Mouse (Mus musculus) 3134 (cell line): ENCODE results near the gene Rab13.
"Not testable (repeated sequence)": the region's sequence is repeated elsewhere in the genome, so short reads cannot be mapped to it uniquely, and the experiment has no call there.

Experiments used
- DNase-seq: peaks from one replicate; pipeline ENCODE4 v3.0.0-alpha.2; 2011; ENCODE audit warnings: low spot score; ENCODE audit not compliant: insufficient read length; ENCODE audit errors: extremely low read depth

The Rab13 gene

DNA sequence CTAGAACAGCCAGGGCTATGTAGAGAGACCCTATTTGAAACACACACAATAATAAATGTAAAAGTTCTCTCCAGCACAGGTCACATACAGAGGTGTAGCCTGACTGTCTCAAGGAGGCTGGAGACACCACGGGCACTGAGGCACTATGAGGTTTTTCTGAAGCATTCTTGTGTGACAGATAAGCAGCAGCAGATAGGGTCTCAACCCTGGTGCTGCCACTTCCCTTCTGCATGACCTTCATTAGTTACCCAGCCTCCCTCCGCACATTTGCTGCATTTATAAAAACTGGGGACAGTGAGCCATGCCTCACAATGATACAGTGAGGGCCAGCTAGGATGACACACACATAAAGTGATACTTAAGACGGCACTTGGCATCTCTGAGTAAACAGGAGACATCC, 9.4 kb downstream of the Rab13 start:
- no peak for DNase-seq

DNA sequence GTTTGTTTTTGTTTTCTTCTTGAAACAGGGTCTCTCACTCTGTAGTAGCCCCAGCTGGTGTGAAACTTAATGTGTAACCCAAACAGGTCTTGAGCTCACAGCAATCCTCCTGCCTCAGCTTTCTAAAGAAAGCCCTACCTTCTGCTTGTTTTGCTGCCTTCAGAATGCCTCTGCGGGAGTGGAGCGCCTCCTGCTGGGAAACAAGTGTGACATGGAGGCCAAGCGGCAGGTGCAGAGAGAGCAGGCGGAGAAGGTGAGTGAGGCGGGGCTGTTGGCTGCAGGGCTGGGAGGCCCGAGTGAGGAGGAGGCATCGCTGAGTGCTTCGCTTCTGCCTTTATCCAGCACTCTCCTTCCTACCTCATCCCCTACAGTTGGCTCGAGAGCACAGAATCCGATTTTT, 10.8 kb downstream of the Rab13 start:
- no peak for DNase-seq

DNA sequence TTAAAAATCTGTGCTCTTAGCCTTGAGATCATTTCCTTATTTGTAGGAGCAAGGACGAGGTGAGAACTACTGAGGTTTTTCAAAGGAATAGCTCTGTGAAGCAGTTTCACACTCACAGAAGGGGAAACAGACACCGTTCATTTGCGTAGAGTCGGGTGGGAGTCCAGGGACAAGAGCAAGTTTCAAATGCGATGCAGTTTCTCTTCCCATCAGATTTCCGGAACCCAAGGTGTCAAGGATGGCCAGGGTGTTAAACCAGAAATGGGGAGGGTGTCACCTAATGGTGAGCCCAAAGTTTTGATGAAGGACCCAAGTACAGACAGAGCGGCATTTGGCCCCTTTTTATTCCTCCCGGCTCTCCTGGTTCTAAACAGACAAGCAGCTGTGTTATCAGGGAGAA, 17.6 kb downstream of the Rab13 start:
- DNase-seq, result no peak

DNA sequence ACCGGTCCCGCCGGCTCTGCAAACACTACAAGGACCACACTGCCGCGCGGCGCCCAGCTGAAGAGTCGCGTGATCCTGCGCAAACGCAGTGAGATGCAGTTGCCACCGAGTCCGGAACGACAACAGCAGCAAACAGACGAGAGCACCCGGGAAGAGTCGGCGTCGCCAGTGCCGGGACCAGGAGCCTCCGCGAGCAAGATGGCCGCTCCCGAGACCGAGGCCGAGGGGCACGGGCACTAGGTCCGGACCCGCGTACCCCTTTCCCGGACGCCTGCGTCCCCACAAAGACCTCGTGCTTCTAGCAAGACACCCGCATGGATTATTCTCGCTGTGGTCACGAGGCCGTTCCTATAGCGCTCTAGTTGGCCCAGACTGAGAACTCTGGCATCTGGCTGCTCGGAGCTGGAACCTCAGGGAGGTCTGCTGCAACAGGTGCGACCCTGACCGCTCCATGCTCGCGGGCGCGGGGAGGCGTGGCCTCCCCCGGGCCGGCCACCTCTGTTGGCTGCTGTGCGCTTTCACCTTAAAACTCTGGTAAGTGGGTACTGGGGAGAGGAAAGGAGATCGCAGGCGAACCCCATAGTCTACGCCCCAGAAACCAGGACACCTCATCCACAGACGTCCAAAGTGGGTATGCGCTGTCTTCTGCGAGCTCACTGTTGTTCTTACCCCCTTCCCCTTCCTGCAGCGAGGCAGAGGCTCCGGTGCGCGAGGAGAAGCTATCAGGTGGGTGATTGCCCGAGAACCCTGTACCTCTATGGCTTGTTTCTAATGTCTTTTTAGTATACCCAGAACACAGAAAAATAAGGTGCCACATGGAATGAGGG, 18.2 kb downstream of the Rab13 start, which contains the start of gene Jtb:
TSS of gene Jtb (plus strand) at position 91 of the 827 bp plus-strand sequence.
- DNase-seq, result peak; percentile 93

DNA sequence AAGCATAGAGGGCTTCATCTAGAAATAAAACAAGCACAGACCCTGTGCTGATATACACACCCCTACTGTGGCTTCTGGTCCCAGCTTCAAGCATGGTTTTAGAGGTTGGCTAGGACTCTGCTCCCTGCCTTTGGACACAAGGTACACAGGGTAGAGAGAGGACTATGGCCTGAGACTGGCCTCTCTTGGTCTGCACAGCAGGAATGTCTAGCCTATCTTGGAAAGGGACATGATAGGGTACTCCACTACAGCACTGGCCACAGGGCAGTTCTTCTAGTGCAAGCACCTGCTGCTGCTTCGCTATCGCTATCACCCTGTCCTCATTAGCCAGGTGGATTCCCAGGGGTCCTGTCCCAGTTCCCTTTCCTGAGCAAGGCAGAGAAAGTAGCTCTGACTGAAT, 27.8 kb downstream of the Rab13 start:
- DNase-seq, result no peak

DNA sequence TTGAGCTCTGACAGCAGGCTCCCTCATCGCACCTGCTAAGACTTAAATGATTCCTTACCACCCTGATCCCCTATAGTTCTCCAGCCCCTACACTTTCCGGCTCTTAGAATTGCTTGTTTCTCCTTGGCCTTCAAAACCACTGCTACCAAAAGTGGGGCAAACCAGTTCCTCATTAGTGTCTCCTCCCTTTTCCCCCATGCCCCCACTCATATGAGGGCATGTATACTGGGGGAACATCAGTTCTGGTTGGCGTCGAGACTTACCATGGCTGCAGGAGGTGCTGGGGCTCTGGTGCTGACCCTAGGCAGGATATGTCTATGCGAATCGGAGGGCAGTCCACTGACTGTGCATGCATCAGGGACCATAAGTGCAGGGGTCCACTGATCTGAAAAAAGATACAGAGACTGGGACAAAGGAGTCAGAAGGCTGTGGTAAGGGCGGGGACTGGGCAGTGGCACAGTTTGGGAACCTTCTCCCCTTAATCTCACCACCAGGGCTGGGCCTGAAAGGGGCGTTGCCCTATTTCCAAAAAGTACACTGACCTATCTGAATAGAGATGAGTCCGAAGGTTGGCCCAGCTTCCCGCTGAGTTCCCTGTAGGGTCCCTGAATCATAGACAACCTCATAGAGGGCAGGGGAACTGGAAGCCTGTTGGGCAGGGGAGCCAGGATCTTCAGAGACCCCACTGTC, 28.3 kb downstream of the Rab13 start:
- no peak for DNase-seq

DNA sequence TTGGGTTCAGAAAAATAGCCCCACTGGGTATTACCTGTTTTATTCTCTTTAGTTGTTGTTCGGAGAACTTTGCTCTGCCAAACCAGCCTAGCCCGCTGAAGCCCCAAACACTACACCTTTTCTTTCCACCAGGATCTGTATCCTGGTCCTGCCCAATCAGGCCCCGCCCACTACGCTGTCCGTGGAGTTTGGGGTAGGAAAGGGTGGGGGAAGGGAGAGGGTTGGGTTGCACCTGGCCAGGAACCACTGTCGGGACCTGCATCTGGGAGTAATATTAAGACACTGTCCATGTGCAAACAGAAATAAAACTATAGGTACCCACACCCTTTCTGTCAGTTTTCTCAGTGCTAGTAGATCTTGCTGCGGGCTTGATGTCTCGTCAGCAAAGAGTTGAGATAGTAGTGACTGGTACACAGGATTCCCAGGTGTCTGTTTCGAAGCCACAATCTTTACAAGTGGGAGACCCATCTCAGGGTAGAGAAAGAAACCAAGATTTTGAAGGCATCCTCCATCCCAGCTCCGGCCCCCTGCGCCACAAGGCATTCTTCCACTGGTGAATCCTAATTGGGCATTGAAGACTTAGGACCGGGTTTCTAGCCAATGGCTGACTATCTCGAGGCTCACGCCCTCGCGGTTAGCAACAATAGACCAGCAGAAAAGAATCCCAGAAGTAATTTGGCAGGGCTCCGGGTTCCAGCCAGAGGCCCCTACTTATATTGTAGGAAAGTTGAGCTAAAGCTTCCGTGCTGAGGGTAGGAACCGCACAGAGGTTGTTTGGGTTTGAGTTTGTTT, 29.7 kb downstream of the Rab13 start, which contains the start of gene Creb3l4:
TSS of gene Creb3l4 (minus strand) at position 529 of the 792 bp plus-strand sequence.
- DNase-seq, result no peak

DNA sequence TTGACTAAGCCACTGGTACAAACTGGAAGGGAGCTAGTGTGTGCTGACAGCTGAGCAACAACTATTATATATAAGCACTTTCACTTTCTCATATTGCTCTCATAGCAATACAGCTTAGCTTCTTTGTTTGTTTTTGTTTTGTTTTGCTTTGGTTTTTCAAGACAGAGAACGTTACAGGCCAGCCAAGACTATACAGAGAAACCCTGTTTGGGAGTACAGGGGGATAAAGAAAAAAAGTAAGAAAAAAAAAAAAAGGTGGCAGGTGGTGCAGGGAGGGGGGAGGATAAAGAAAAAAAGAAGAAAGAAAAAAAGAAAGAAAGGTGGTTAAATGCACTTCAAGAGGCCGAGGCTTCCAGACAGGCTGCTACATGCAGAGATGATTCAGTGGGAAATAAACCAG, 31.9 kb downstream of the Rab13 start:
- DNase-seq, result no peak

DNA sequence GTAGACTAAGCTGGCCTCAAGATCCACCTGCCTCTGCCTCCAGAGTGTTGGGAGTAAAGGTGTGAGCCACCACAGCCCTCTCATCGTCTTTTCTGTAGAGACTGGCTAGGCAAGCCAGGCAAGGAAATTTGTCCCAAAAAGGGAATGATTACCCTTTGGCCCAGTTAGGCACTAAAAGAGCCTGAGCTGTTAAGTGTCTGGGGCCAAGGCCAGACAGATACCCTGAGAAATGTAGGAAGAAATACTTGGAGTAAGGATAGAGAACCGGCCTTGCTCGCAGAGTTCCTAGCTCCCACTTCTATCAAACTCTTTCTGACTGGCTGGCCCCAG, 34.1 kb downstream of the Rab13 start:
- DNase-seq, result no peak

DNA sequence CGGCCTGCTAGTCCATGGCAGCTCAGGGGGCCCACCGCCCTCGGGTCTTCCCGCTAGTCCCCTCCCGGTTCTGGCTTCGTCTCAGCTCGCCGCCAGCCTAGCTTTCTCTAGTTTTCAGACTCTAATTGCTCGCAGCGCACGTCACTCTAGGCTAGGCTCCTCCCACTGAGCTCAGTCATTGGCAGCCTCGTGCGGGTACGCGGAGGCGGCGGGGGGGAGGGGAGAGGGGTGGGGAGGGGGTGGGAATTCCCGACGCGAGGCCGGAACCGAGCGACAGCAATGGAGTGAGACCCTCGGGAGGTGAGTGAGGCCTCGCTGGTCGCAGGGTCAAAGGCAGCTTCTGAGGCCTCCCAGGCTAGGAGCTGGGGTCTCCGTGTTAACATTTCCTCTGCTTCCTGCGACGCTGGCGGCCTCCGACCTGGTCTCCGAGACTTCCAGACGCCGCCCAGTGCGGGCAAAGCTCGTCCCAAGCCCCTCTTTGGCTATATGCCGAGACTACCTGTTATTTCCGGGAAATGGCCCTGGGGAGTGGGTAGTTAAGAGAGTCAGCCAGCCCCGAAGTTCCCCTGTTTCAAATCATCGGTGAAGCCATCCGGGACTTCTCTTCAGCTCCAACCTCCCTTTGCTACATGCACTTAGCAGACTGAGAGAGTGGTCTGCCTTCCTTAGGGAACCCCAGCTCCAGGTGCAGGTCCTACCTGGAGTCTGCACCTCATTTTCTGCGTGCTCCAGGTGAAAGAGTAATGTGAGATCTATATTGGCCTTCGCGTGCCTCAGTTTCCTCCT, 34.7 kb downstream of the Rab13 start, which contains the start of gene Slc39a1:
TSS of gene Slc39a1 (plus strand) at position 213 of the 786 bp plus-strand sequence.
- DNase-seq, result peak; percentile 87

DNA sequence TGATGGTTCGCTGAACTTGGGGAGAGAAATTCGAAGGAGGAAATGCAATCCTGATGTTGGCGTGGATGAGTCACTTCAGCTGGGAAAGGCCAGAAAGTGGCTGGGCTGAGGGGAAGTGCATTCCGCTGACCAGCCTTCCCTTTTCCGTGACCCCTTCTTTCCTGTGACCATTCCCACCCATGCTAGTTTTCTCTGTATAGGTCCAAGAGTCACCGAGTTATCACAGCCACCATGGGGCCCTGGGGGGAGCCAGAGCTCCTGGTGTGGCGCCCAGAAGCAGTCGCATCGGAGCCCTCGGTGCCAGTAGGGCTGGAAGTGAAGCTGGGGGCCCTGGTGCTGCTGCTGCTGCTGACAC, 35.2 kb downstream of the Rab13 start:
- DNase-seq, result peak; percentile 65

DNA sequence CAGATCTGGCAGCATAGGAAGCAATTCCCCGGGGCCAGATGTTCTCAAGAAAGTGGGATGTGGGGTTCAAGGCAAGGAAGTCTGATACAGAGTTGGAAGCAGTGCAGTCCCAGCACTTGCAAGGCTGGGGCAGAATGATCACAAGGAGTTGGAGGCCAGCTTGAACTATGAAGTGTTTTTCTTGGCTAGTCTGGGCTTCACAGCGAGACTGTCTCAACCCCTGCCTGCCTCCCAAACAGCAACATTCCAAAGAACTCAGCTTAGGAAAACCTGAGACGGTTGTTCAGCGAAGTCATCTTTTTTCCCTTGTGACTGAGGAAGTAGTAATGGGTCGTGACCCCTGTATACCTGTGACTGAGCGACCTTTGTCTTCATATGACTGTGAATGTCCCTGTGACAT, 37.3 kb downstream of the Rab13 start:
- no peak for DNase-seq

DNA sequence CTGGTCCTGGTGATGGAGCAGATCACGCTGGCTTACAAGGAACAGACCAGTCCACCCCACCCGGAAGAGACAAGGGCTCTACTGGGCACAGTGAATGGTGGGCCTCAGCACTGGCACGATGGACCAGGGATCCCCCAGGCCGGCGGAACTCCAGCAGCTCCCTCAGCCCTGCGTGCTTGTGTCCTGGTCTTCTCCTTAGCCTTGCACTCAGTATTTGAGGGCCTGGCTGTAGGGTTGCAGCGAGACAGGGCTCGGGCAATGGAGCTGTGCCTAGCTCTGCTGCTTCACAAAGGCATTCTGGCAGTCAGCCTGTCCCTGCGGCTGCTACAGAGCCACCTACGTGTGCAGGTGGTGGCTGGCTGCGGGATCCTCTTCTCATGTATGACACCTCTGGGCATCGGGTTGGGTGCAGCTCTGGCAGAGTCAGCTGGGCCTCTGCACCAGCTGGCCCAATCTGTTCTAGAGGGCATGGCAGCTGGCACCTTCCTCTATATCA, 38.3 kb downstream of the Rab13 start:
- not testable (repeated sequence) for DNase-seq

DNA sequence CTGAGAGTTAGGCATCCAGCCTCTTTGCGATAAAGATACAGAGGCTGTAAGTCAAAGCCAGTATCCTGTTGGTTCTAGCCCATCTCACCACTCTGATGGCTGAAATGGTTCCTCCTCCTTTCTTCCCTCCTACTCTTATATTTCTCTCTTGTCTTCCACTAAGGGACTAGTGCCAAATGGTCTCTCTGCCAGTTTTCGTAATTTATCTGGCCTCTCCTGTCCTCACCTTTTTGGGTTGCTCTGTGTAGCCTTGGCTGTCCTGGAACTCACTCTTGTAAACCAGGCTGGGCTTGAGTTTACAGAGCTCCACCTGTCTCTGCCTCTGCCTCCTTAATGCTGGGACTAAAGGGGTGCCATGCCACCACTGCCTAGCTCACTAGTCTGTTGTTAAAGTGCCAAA, 39.2 kb downstream of the Rab13 start:
- not testable (repeated sequence) for DNase-seq

DNA sequence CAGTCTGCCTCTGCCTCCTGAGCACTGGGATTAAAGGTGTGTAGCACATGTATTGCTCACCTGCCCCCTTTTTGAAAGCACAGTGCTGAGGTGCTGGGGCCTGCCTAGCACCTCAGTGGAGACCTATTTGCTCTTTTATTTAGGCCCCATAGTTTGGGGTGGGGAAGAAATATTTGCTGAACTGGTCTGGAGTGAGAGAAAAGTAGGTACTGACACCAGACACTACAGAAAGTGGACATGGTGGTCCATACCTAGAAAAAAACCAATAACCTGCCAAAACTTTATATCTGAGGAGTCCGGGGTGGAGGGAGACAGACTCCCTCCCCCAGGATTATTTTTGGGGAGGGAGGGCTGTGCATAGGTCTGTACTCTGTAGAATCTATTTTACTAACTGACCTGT, 39.7 kb downstream of the Rab13 start:
- DNase-seq, result not testable (repeated sequence)

DNA sequence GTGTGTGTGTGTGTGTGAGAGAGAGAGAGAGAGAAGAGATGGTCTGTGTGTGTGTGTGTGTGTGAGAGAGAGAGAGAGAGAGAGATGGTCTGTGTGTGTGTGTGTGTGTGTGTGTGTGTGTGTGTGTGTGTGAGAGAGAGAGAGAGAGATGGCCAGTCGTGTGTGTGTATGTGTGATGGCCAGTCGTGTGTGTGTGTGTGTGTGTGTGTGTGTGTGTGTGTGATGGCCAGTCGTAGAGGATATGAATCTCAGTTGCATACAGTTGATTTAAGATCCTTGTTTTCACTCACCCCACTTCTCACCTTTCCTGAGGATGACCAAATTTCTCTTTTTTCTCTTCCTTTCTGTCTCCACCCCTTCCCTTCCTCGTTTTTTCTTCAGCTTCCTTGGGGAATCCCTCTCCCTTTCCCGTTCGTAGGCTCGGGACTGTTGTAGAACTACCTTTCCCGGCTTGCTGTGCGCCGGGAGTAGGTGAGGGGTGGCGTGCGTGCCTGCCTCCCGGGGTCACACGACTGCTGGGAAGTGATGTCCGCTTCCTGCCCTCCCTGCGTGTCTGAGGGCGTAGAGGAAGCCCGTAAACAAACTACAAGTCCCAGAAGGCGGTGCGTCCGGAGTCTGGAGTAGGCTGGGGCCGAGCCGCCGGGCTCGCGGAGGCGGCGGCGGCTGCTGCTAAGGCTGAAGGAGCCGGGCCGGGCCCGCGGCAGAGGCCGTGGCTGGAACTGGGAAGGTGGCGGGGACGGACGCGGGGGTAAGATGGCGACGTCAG, 40.3 kb downstream of the Rab13 start, which contains the start of gene Crtc2:
TSS of gene Crtc2 (plus strand) at position 511 of the 766 bp plus-strand sequence.
- DNase-seq, result peak; percentile 97

DNA sequence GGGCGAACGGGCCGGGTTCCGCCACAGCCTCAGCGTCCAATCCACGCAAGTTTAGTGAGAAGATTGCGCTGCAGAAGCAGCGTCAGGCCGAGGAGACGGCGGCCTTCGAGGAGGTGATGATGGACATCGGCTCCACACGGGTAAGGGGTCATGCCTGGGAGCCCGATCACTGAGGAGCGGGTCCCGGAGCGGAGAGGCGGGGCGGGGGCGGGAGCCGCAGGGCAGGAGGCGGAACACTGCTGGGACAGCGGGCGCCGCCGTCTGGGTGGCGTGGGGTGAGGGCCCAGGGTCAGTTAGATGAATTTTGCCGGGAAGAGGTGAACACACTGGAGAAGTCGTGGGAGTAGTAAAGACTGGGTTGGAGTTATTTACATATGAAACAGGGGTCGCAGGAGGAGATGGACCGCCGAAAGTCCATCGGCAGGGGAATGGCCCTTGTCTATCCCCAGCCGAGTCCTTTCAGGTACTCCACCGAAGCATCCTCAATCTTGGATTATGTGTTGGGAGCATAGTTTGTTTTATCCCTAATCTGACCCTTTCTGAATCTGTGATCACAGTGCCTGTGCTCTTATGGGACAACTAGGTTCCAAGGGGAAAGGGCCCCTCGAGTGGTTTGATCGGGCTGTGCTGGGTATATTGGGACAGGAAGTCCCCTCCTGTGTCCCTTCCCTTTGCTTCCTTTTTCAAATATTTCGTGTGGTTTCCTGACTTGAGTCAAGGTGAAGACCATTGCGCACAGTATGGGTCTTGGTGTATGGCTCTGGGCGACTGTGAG, 41.1 kb downstream of the Rab13 start:
- DNase-seq, result no peak

DNA sequence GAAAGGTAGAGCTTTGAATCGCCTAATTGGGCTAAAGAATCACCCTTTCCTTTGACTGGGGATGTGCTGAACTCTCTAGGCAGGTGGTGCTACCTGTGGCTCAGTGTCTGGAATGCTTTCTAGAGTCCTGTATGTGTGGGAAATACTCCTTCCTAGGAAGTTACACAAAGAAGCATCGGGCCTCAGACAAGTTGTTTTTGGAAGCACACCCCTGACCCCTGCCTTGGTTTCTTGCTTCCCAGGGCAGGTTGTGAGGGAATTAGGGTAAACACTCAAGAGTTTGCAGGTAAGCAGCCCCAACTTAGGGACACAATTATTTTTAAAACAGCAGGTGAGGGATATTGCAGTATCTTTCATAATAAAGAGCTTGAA, 41.7 kb downstream of the Rab13 start:
- DNase-seq, result no peak
